Mouse (Mus musculus) forebrain, embryonic 11.5 days (tissue): Measurements from ENCODE around the gene Fam209. TPM values are rescaled to one million over a fixed set of nuclear protein-coding genes. Genes with fewer than 3 reads are reported as not detected.

Experiments
- ATAC-seq: fragments of 200-750 bp; cut with Nextera tagmentation; replicated peaks from 2 replicates; pipeline ENCODE4 v1.8.0; 2017; ENCODE audit warnings: moderate TSS enrichment; ENCODE audit not compliant: low FRiP score
- DNase-seq: peaks from one replicate; pipeline ENCODE4 v3.0.0-alpha.2; 2017; ENCODE audit warnings: low spot score
- H3K27ac ChIP-seq: fragments of 300-500 bp; sonication (generic); 2 replicates; pipeline ENCODE4 v1.5.1; 2014; ENCODE audit warnings: low read depth, low read length
- H3K27me3 ChIP-seq: fragments of 300-500 bp; sonication (generic); 2 replicates; pipeline ENCODE4 v1.6.1; 2014; ENCODE audit warnings: mild to moderate bottlenecking, low read length, mixed read lengths; ENCODE audit not compliant: control insufficient read depth, insufficient read depth
- H3K36me3 ChIP-seq: fragments of 300-500 bp; sonication (generic); 2 replicates; pipeline ENCODE4 v1.6.1; 2014; ENCODE audit warnings: mild to moderate bottlenecking, low read length, moderate library complexity, mixed read lengths; ENCODE audit not compliant: control insufficient read depth, insufficient read depth
- H3K4me1 ChIP-seq: fragments of 300-500 bp; sonication (generic); replicated peaks from 2 replicates; pipeline ENCODE4 v1.6.1; 2014; ENCODE audit warnings: low read length, mixed read lengths; ENCODE audit not compliant: control insufficient read depth, insufficient read depth
- H3K4me2 ChIP-seq: fragments of 300-500 bp; sonication (generic); 2 replicates; pipeline ENCODE4 v1.6.1; 2014; ENCODE audit warnings: low read depth, mild to moderate bottlenecking, low read length, moderate library complexity, mixed read lengths; ENCODE audit not compliant: severe bottlenecking
- H3K4me3 ChIP-seq: fragments of 300-500 bp; sonication (generic); 2 replicates; pipeline ENCODE4 v1.5.1; 2014; ENCODE audit warnings: low read depth, low read length
- H3K9ac ChIP-seq: fragments of 300-500 bp; sonication (generic); 2 replicates; pipeline ENCODE4 v1.6.1; 2014; ENCODE audit warnings: low read length
- H3K9me3 ChIP-seq: fragments of 300-500 bp; sonication (generic); 2 replicates; pipeline ENCODE4 v1.6.1; 2016; ENCODE audit warnings: low read length, mixed read lengths; ENCODE audit not compliant: control insufficient read depth
- WGBS: fragments of 180-500 bp; shearing (Covaris S2); extraction: QIAGEN DNeasy Blood & Tissue Kit; methylation state at CpG from one replicate; pipeline ENCODE4 v1.1.7; 2014; 5-methylcytosine and 5-hydroxymethylcytosine counted together
- polyA plus RNA-seq: library from polyadenylated mRNA; unstranded; fragments of >200 nt; fragmentation: Nextera tagmentation; extraction: Ambion mirVana; gene quantifications from 2 replicates; pipeline ENCODE4 v1.2.1, GENCODE M21; 2014

The Fam209 gene
- polyA plus RNA-seq, 1 experiment from 2014 or later: 0.39 TPM

DNA sequence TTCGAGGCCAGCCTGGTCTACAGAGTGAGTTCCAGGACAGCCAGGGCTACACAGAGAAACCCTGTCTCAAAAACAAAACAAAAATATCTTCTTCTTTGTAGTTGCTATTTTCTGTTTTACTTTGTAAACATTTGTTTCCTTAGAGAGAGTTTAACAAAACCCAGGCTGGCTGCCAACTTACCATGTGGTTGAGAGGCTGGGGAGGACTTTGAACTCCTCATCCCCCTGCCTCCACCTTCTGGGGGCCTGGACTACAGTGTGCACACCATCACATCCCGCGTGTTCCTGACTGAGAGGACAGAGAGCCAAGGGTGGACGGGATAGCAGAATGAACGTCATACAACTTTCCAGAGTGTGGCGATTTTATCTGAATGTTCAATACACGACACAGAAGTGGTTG, 33.8 kb downstream of the Fam209 start:
- Histone ChIP-seq H3K4me1 (no peaks in the 10 kb centered on the region), H3K36me3 (no peaks in the 10 kb centered on the region), H3K9ac (no peak overlapping the region), H3K4me3 (no peak overlapping the region), H3K27me3 (no peaks in the 10 kb centered on the region), H3K9me3 (no peaks in the 10 kb centered on the region), H3K4me2 (no peak overlapping the region), H3K27ac (no peak overlapping the region)
- DNase-seq: no peak
- ATAC-seq: no peak
- 91% methylated on average over 7 of the region's 7 CpGs for WGBS

DNA sequence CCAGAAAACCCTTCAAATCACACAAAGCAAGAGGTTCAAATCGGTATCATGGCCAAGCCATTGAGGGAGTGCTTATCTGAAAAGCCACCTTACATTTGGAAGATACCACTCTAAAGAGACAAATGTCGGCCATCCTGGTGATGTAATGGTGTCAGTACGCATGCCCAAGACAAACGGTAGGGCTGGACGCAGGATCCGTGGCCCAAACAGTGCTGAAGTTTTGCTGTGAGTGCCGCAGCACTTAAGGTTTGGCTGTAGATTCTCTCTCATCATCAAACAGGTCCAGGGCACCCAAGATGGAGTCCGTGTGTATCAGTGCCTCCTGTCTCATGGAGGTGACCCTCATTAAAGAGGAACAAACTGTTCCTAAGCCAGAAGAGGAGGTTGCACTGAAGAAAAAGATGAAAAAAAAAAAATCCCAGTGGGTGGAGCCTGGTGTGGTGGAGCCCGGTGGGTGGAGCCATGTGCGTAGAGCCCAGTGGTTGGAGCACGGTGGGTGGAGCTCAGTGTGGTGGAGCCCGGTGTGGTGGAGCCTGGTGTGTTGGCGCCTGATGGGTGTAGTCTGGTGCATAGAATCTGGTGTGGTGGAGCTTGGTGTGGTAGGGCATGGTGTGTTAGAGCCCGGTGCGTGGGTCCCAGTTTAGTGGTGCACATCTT, 37.9 kb downstream of the Fam209 start:
- no peaks in the 10 kb centered on the region for H3K9me3 ChIP-seq
- no peak for ATAC-seq
- H3K9ac ChIP-seq: no peak overlapping the region
- no peaks in the 10 kb centered on the region for H3K36me3 ChIP-seq
- WGBS: 89% methylated on average over 15 of the region's 15 CpGs
- H3K4me3 ChIP-seq: no peak overlapping the region
- H3K4me2 ChIP-seq: no peak overlapping the region
- H3K27me3 ChIP-seq: no peaks in the 10 kb centered on the region
- no peak overlapping the region for H3K27ac ChIP-seq
- no peak for DNase-seq
- no peaks in the 10 kb centered on the region for H3K4me1 ChIP-seq

DNA sequence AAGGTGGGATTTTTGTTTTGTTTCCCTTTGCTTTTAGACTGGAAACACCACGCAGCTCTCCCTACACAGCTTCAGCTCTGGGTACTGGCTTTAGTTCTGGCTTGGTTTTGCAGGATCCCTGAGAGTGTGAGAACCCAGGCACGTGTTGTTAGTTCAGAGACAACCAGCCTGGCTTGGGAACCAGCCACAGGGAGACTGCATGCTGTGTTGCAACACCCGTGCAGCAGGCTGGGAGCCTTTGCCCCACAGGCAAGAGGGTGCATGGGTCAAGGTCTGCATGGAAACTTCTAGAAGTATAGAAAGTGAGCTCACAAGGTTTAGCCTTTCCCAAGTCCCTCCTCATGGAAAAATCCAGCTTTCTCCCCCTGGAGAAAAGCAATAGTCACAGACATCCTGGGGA, 38.6 kb downstream of the Fam209 start:
- no peak for DNase-seq

DNA sequence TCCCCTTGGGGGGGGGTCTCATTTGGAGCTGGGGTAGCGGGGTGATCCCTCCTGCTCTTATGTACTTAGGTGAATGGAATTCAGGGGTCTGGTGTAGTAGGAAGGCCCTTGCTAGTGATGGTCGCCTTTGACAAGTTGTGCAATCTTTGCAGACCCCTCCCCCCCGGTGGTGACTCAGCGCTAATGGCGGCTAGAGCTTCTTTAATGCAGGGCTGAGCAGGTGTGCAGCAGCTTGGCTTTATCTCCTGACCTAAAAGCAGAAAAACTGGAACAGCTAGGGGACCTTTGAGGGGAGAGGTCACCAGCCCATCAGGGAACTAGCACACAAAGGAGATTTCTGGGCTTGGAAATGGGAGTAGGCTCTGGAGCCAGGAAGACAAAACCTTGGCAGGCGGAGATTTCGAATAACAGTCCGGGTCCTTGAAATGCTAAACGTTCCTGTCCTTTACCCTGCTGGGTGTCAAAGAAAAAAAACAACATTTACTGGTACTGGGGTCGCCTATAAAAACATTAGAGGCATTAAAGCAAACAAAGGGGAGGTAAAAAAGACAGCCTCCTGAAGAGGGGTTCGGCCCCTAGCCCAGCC, 44.2 kb downstream of the Fam209 start:
- WGBS: 33% methylated on average over 11 of the region's 11 CpGs
- DNase-seq: no peak

More for the DNA sequence above, 38.6 kb downstream of the Fam209 start:
- no peak overlapping the region for H3K4me2 ChIP-seq
- no peaks in the 10 kb centered on the region for H3K27me3 ChIP-seq
- no peaks in the 10 kb centered on the region for H3K9me3 ChIP-seq
- no peaks in the 10 kb centered on the region for H3K4me1 ChIP-seq
- H3K27ac ChIP-seq: no peak overlapping the region
- no peak overlapping the region for H3K4me3 ChIP-seq
- no peak overlapping the region for H3K9ac ChIP-seq
- WGBS: 66% methylated on average over 3 of the region's 3 CpGs
- no peak for ATAC-seq
- H3K36me3 ChIP-seq: no peaks in the 10 kb centered on the region

DNA sequence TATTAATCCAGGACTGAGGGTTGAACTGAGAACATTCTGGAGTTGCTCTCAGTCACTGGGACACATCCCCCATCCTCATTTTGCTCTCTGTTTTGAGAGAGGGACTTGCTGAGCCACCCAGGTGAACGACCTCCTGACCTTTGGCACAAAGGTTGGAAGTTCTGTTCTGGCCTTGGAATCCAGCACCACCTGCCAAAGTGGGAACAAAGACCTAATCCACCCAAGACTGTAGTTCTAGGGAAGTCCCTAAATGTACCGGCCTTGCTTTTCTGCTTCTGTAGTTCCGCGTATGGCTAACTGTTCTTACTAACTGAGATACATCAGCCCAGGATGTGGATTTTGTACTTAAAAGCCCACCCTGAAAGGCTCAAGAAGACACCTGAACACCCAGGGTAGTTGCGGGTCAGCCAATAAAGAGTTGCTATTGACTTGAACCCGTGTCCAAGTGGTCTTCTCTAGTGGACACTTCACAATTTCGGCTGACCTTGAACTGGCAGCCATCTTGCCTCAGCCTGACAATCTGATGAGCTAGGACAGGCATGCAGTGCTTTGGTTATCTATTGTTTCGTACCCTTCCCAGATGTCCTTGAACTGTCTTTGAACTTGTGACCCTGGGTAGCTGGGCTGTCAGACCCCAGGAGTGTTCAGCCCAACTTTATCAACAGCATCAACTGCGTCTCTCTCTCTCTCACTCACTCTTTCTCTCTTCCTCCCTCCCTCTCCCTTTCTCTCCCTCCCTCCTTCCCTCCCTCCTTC, 48.5 kb downstream of the Fam209 start:
- H3K4me1 ChIP-seq: no peaks in the 10 kb centered on the region
- no peak for DNase-seq
- no peak for ATAC-seq
- no peaks in the 10 kb centered on the region for H3K27me3 ChIP-seq
- H3K9me3 ChIP-seq: no peaks in the 10 kb centered on the region; the same call in 1 of the 2 replicates
- 85% methylated on average over 9 of the region's 9 CpGs for WGBS
- H3K4me3 ChIP-seq: no peak overlapping the region
- no peak overlapping the region for H3K9ac ChIP-seq
- H3K4me2 ChIP-seq: no peak overlapping the region
- H3K27ac ChIP-seq: no peak overlapping the region
- H3K36me3 ChIP-seq: no peaks in the 10 kb centered on the region

More for the DNA sequence above, 44.2 kb downstream of the Fam209 start:
- H3K27ac ChIP-seq: no peak overlapping the region
- no peaks in the 10 kb centered on the region for H3K4me1 ChIP-seq
- H3K9ac ChIP-seq: no peak overlapping the region
- no peaks in the 10 kb centered on the region for H3K27me3 ChIP-seq
- H3K4me2 ChIP-seq: no peak overlapping the region
- H3K4me3 ChIP-seq: no peak overlapping the region
- no peaks in the 10 kb centered on the region; the same call in 1 of the 2 replicates for H3K9me3 ChIP-seq
- ATAC-seq: no peak
- no peaks in the 10 kb centered on the region for H3K36me3 ChIP-seq

DNA sequence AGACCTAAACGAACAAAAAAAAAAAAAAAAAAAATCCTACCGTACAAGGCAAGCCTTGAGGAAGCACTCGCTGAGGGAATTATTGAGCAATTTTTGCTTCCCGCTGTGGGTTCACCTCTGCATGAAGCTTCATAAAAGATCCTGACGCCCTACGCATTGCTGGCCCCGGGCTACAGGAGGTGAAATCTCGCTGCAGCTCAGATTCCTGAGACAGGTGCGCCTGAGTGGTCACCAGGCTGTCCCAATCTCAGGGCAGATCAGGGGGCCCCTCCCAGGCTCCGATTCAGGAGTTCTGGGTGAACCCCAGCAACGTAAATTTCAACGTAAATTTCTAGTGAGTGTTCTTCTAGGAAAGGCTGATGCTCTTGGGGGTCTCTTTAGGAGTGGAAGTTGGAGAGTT, 50.2 kb downstream of the Fam209 start:
- no peak overlapping the region for H3K9ac ChIP-seq
- no peaks in the 10 kb centered on the region for H3K4me1 ChIP-seq
- no peak overlapping the region for H3K4me3 ChIP-seq
- no peak overlapping the region for H3K27ac ChIP-seq
- no peak overlapping the region for H3K4me2 ChIP-seq
- 89% methylated on average over 11 of the region's 12 CpGs for WGBS
- DNase-seq (no peak), ATAC-seq (no peak)
- no peaks in the 10 kb centered on the region for H3K27me3 ChIP-seq
- H3K9me3 ChIP-seq: no peaks in the 10 kb centered on the region
- H3K36me3 ChIP-seq: no peaks in the 10 kb centered on the region

Other genes with a start within 250 kb of the Fam209 start
- 0.09 TPM in 1 of 2 replicates, not detected in the other for gene Mc3r, start 224.0 kb upstream of the Fam209 start, polyA plus RNA-seq
- gene Fam210b, start 127.0 kb upstream of the Fam209 start, polyA plus RNA-seq: 20.1 and 20.9 TPM in 2 replicates
- 192 and 193 TPM in 2 replicates for gene Aurka, start 102.0 kb upstream of the Fam209 start, polyA plus RNA-seq
- gene Cstf1, start 101.8 kb upstream of the Fam209 start, polyA plus RNA-seq: 52.5 and 53.3 TPM in 2 replicates
- gene Cass4, start 78.7 kb upstream of the Fam209 start, polyA plus RNA-seq: 0.47 TPM in 1 of 2 replicates, not detected in the other
- 86.0 and 90.5 TPM in 2 replicates for gene Rtf2, start 32.0 kb upstream of the Fam209 start, polyA plus RNA-seq
- gene Gcnt7, start 13.9 kb upstream of the Fam209 start, polyA plus RNA-seq: 1.5 TPM in 2 replicates
- gene Tfap2c, start 77.1 kb downstream of the Fam209 start, polyA plus RNA-seq: 45.1 and 46.5 TPM in 2 replicates